Mouse (Mus musculus) heart, embryonic 16.5 days (tissue): Measurements from ENCODE around the gene L3mbtl3. TPM values are rescaled to one million over a fixed set of nuclear protein-coding genes. Genes with fewer than 3 reads are reported as not detected.

Experiments
- ATAC-seq: fragments of 200-750 bp; cut with Nextera tagmentation; replicated peaks from 2 replicates; pipeline ENCODE4 v1.8.0; 2017; ENCODE audit warnings: moderate number of reproducible peaks; ENCODE audit not compliant: insufficient read depth, low FRiP score; ENCODE audit errors: extremely low read depth
- H3K27ac ChIP-seq: fragments of 300-500 bp; sonication (generic); 2 replicates; pipeline ENCODE4 v1.5.1; 2014; ENCODE audit warnings: mild to moderate bottlenecking, low read length, control low read depth, moderate library complexity
- H3K27me3 ChIP-seq: fragments of 300-500 bp; sonication (generic); 2 replicates; pipeline ENCODE4 v1.6.1; 2014; ENCODE audit warnings: low read length, mixed read lengths; ENCODE audit not compliant: control insufficient read depth, insufficient read depth
- H3K36me3 ChIP-seq: fragments of 300-500 bp; sonication (generic); 2 replicates; pipeline ENCODE4 v1.6.1; 2014; ENCODE audit not compliant: control insufficient read depth, insufficient read depth
- H3K4me1 ChIP-seq: fragments of 300-500 bp; sonication (generic); 2 replicates; pipeline ENCODE4 v1.6.1; 2014; ENCODE audit warnings: low read length, mixed read lengths; ENCODE audit not compliant: control insufficient read depth, insufficient read depth
- H3K4me2 ChIP-seq: fragments of 300-500 bp; sonication (generic); 2 replicates; pipeline ENCODE4 v1.6.1; 2014; ENCODE audit warnings: low read depth, mild to moderate bottlenecking, control low read depth, low read length
- H3K4me3 ChIP-seq: fragments of 300-500 bp; sonication (generic); 2 replicates; pipeline ENCODE4 v1.5.1; 2014; ENCODE audit warnings: mild to moderate bottlenecking, control low read depth, low read length
- H3K9ac ChIP-seq: fragments of 300-500 bp; sonication (generic); 2 replicates; pipeline ENCODE4 v1.6.1; 2014; ENCODE audit warnings: low read length, control low read depth
- H3K9me3 ChIP-seq: fragments of 300-500 bp; sonication (generic); replicated peaks from 2 replicates; pipeline ENCODE4 v1.6.1; 2016; ENCODE audit warnings: low read length; ENCODE audit not compliant: control insufficient read depth
- WGBS: fragments of 180-500 bp; shearing (Covaris S2); extraction: QIAGEN DNeasy Blood & Tissue Kit; methylation state at CpG from one replicate; pipeline ENCODE4 v1.1.7; 2014; 5-methylcytosine and 5-hydroxymethylcytosine counted together
- polyA plus RNA-seq: library from polyadenylated mRNA; unstranded; fragments of >200 nt; fragmentation: Nextera tagmentation; extraction: Ambion mirVana; gene quantifications from 2 replicates; pipeline ENCODE4 v1.2.1, GENCODE M21; 2015

L3mbtl3 gene
- polyA plus RNA-seq, 1 experiment from 2014 or later: 7.5 TPM

GRCm38 (mm10) chr10:26372940-26373931 lies 2.5 kb downstream of the L3mbtl3 start:
- Histone ChIP-seq H3K4me3 (peak overlapping the region; percentile 92), H3K27me3 (no peaks in the 10 kb centered on the region), H3K27ac (peak overlapping the region; percentile 90), H3K4me1 (peaks cover 11% of the 10 kb centered on the region), H3K9ac (peak overlapping the region; percentile 88), H3K9me3 (no peaks in the 10 kb centered on the region), H3K36me3 (no peaks in the 10 kb centered on the region), H3K4me2 (peak overlapping the region; percentile 86)
- ATAC-seq: peak; percentile 28; the same call in 1 of the 2 replicates
- under 1% methylated on average over 51 of the region's 51 CpGs for WGBS

DNA sequence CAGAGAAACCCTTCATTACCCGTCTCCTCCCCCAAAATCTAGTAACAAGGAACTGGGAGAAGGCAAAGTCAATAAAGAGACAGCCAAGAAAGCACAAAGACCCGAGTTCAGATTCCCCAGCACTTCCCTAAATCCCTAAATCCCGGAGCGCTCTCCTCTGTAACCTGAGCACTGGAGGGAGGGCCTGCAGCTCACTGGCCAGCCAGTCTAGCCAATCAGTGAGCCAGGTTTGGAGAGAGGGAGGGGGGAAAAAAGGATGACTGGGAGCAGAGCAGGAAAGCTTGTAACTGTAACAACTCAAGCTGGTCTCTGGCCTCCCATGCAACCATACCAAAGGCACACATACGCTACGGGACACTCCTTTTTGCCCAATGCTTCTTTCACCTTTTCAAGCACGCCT lies 4.4 kb downstream of the L3mbtl3 start:
- WGBS: 64% methylated on average over 7 of the region's 7 CpGs
- ATAC-seq: no peak
- no peaks in the 10 kb centered on the region for H3K9me3 ChIP-seq
- no peak overlapping the region for H3K4me2 ChIP-seq
- H3K9ac ChIP-seq: no peak overlapping the region
- H3K27ac ChIP-seq: no peak overlapping the region
- H3K27me3 ChIP-seq: no peaks in the 10 kb centered on the region
- peaks cover 9% of the 10 kb centered on the region for H3K4me1 ChIP-seq
- H3K36me3 ChIP-seq: no peaks in the 10 kb centered on the region
- H3K4me3 ChIP-seq: no peak overlapping the region

- H3K27me3 ChIP-seq: no peaks in the 10 kb centered on the region
- H3K4me3 ChIP-seq: no peak overlapping the region
- peaks cover 3% of the 10 kb centered on the region; the same call in 1 of the 2 replicates for H3K4me1 ChIP-seq
- no peak overlapping the region for H3K4me2 ChIP-seq
- H3K27ac ChIP-seq: no peak overlapping the region
- H3K36me3 ChIP-seq: no peaks in the 10 kb centered on the region
- no peak overlapping the region for H3K9ac ChIP-seq
- 85% methylated on average over 2 of the region's 2 CpGs for whole genome bisulfite sequencing
- no peaks in the 10 kb centered on the region for H3K9me3 ChIP-seq
- no peak for ATAC-seq
Measured at GRCm38 (mm10) chr10:26364942-26365341, 10.8 kb downstream of the L3mbtl3 start.

DNA sequence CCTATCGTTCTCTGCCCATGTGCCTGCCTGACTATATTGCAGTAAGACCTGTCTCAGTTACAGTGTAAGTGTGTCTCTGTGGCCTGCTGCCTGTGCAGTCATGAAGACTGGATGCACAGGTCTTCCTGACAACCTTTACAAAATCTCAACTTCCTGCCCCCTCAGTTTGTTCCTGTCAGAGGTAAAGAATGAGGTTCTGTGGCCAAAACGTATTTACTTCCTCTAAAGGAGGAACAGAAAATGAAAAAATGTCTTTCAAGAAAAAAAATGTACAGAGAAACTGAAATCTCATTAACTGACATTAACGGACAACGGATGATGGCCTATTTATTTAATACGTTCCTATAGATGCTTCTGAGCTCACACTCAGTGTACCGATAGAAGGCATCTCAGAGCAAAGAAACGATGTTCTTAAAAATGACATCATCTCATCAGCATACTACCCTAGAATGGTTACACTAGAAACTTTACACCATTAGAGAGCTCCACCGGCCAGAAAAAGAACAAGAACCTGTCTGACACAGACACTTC lies 11.4 kb downstream of the L3mbtl3 start:
- H3K9me3 ChIP-seq: no peaks in the 10 kb centered on the region
- H3K4me2 ChIP-seq: no peak overlapping the region
- no peak overlapping the region for H3K4me3 ChIP-seq
- ATAC-seq: no peak
- no peaks in the 10 kb centered on the region for H3K36me3 ChIP-seq
- H3K27me3 ChIP-seq: no peaks in the 10 kb centered on the region
- H3K9ac ChIP-seq: no peak overlapping the region
- H3K4me1 ChIP-seq: peaks cover 3% of the 10 kb centered on the region; the same call in 1 of the 2 replicates
- no peak overlapping the region for H3K27ac ChIP-seq
- 64% methylated on average over 8 of the region's 8 CpGs for WGBS

DNA sequence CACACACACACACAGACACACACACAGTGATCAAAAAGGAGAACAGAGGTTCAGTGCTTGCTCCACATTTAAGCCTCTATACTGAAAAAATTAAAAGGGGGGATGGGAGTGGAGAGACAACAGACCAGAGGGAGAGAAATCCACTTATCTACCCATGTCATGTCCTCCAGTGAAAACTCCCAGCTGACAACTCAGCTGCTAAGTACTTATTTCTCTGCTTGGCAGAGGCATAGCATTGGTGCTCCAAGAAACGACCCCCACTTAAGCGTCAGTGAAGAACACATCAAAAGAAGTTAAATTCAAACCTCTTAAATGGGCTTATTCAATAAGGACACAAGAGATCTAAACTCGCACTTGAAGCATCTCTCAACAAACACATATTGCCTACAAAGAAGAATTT lies 12.2 kb downstream of the L3mbtl3 start:
- ATAC-seq: no peak
- H3K4me3 ChIP-seq: no peak overlapping the region
- no peaks in the 10 kb centered on the region for H3K36me3 ChIP-seq
- H3K4me1 ChIP-seq: peaks cover 7% of the 10 kb centered on the region
- WGBS: 28% methylated on average over 3 of the region's 3 CpGs
- H3K9ac ChIP-seq: no peak overlapping the region
- H3K4me2 ChIP-seq: no peak overlapping the region
- no peaks in the 10 kb centered on the region for H3K27me3 ChIP-seq
- no peaks in the 10 kb centered on the region for H3K9me3 ChIP-seq
- no peak overlapping the region for H3K27ac ChIP-seq

- ATAC-seq: peak; percentile 61; the same call in 1 of the 2 replicates
- Histone ChIP-seq H3K27me3 (no peaks in the 10 kb centered on the region), H3K4me3 (no peak overlapping the region), H3K4me1 (peaks cover 7% of the 10 kb centered on the region), H3K9ac (no peak overlapping the region), H3K27ac (no peak overlapping the region), H3K36me3 (0 out of 2 replicates have a peak, but pooled peaks cover 2% of the 10 kb centered on the region), H3K4me2 (no peak overlapping the region), H3K9me3 (no peaks in the 10 kb centered on the region)
- 58% methylated on average over 6 of the region's 6 CpGs for WGBS
Measured at GRCm38 (mm10) chr10:26358798-26359197, 17.0 kb downstream of the L3mbtl3 start.

- 85% methylated on average over 5 of the region's 5 CpGs for WGBS
- no peaks in the 10 kb centered on the region for H3K27me3 ChIP-seq
- ATAC-seq: no peak; the same call in 1 of the 2 replicates
- H3K4me1 ChIP-seq: peaks cover 4% of the 10 kb centered on the region; the same call in 1 of the 2 replicates
- H3K4me3 ChIP-seq: no peak overlapping the region
- peak overlapping the region; percentile 19 for H3K27ac ChIP-seq
- H3K36me3 ChIP-seq: 0 out of 2 replicates have a peak, but pooled peaks cover 2% of the 10 kb centered on the region
- no peak overlapping the region for H3K9ac ChIP-seq
- no peaks in the 10 kb centered on the region for H3K9me3 ChIP-seq
- H3K4me2 ChIP-seq: no peak overlapping the region
Measured at GRCm38 (mm10) chr10:26358231-26358630, 17.5 kb downstream of the L3mbtl3 start.

GRCm38 (mm10) chr10:26353781-26354180 lies 22.0 kb downstream of the L3mbtl3 start:
- 72% methylated on average over 4 of the region's 4 CpGs for WGBS
- Histone ChIP-seq H3K9me3 (no peaks in the 10 kb centered on the region), H3K4me2 (no peak overlapping the region), H3K27me3 (no peaks in the 10 kb centered on the region), H3K4me1 (no peaks in the 10 kb centered on the region), H3K4me3 (no peak overlapping the region), H3K9ac (no peak overlapping the region), H3K36me3 (peaks cover 6% of the 10 kb centered on the region; the same call in 1 of the 2 replicates), H3K27ac (no peak overlapping the region)
- no peak for ATAC-seq
